Mouse (Mus musculus): Measurements from ENCODE around the gene Acoxl.

The Acoxl gene

DNA sequence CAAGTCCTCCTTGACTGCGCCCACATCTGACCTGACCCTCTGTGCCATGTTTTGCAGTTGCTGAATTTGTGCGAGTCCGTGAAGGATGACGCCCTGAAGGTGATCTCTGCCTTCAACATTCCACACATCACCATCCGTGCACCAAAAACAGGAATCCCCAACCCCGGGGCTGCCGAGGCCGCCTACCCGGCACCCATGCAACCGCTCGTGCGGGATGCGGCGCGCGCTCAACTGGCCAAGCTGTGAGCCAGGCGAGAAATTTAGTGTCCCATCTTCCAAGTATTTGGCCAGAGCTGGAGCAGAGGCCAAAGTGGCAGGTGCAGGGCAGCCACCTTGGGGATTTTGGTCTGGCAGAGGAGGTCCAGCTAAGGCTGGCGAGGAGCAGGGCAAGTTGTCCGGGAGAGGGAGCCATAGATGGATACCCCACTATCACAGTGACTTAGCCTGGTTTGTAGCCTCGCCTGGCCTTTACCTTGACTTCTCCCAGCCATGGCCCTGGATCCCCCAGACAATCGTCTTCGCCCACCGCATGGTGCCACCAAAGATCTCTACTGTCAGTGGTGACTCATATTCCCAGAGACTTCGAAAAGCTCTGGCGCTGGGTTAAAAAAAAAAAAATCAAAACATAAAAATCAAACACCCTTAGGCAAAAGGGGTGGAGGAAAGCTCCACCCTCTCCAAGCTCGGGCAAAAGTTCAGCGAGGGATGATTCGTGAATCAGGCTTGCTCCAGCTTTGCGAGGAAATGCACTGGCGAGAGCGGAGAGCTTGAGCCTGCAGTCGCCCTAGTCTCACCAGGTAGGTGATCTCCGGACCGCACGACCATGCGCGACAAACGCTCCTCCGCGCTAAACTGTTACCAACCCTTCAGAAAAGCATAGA, 284.5 kb downstream of the Acoxl start:
- no peak for DNase-seq

DNA sequence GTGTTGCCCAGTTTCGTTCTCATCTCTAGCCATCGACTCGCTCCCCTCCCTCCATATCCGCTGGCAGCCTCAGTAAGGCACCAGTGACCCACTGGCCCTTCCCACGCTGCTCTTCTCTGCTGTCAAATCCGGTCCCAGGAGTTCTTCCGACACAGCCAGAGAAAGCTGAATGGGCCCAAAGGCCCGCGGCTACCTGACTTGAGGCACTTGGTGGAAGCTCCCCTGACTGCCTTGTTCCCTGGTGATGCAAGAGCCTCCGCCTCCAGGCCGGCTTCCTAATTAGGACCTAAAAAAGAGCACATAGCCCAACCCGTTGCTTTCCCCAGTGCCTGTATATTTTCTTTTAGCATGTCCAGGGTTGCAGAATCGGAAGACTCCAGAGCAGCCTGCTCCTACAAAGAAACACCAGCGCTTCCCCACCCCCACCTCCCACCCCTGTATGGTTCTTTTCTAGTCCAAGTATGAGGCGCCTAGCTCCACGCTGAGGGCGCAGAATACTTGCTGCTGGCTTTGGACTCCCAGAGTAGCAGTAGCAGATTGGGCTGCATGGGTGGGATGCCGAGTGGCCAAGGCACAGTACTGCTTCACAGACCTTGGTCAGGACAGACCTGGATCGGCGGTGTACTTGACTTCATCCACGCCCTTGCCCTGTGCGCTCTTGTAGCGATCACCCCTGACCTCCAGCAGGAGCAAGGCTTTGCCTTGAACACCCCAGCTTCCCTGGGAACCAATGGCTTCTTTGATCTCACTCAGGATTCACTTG, 285.4 kb downstream of the Acoxl start:
- no peak for DNase-seq

GRCm38 (mm10) chr2:128124693-128125092, 286.0 kb downstream of the Acoxl start:
- DNase-seq = no peak

DNA sequence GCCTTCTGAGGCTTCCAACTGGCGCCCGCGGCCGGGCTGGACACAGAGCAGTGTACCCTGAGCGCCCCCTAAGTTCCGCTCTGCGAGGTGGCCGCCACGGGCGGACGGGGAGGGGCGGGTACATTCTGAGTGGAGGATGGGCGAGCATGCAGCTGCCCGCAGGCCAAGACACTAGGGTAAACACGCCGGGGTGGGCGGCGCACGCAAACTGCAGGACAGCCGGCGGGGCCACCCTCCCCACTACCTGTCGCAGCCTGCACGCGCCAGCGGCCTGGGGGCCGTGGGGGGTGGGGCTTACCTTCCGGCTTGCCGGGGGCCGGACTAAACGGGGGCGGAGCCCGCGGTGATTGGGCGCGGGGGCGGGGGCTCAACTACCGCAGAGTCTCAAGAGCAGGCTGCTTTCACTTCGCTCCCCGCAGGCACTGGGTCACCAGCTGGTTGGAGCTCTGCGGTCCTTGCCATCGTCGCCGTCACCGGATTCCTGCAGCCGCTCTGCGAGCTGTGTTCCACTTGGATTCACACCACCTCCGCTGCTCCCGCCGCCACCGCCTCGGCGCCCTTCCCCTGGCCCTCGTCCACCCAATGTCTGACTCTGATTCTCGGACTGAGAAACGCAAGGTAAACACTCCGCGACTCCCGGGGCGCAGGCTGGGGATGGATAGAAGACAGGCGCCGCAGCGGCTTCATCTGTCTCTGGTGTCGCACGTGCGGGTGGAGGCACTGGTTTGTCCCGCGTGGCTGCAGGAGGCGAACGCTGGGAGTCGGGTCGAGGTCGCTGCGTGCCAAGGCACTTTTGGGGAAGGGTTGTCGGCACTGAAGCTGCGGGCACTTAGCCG, 287.2 kb downstream of the Acoxl start, which contains the start of gene Bcl2l11:
Gene Bcl2l11, plus strand, starts transcription at position 404 of the 836 bp plus-strand sequence.
- peak; percentile 90 for DNase-seq

GRCm38 (mm10) chr2:128126591-128127051, 287.9 kb downstream of the Acoxl start:
- no peak for DNase-seq

- DNase-seq = peak; percentile 92
Observed at GRCm38 (mm10) chr2:128127121-128127671, 288.5 kb downstream of the Acoxl start.

DNA sequence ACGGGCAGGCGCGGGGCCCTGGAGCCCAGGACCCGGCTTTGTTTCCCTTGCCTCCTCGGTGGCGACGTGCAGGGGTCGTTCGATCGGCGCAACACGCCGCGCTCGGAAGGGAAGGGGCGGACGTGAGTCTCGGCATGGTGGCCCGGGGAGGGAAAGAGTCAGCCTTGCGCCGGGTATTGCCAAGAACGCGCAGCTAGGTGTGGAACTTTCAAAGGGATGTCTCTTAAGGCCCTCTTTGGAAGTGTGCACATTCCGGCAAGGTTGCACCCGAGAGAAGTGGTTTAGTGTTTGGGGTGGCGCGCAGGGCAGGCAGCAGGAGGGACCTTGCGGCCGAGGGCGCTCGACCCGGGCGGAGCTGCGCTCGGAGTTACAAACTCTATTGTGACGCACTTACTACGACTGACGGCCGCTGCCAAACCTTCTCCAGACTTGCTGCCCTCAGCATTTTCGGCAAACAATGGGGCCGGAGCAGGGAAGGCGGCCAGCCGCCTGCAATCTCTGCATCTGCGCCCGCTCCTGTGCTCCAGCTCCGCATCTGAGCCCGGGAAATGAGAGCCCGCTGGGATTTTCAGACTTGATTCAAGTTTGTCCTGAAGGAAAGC, 289.1 kb downstream of the Acoxl start:
- DNase-seq = peak; percentile 65

- no peak for DNase-seq
Observed at GRCm38 (mm10) chr2:128128532-128128931, 289.9 kb downstream of the Acoxl start.

DNA sequence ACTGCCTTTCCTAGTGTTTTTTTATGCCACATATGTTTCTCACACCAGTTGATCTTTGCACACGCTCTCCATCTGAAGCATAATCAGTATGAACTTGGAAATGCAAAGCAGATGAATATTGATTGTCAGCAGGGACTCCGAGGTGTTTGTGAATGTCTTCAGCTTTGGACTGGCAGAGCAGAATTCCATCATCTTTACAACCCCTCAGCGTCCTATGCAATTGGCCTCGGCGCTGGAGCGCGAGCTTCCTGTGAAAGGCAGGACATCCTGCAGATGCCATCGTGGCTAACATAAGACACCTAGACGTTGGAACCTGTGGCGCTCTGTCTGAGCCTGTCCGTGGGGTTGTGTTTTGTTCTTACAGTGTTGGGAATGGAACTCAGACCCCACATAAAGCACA, 292.8 kb downstream of the Acoxl start:
- DNase-seq = no peak

DNA sequence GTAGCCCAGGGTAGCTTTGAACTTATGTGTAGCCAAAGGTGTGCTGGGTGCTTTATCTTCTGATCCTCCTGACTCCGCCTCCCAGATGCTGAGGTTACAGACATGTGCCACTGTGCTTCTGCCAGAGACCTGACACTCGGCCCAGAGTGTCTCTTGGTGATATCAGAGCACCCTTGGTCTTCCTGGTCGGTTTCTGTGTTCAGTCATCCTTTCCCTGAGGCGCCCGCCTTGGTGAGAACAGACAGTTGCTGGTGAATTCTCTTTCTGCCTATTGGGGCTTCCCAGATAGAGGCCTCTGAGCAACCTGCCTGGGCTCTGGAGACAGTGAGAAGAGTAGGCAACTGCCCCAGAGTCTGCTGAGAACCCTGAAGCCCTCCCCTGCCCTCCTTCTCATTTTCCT, 294.0 kb downstream of the Acoxl start:
- DNase-seq = no peak

DNA sequence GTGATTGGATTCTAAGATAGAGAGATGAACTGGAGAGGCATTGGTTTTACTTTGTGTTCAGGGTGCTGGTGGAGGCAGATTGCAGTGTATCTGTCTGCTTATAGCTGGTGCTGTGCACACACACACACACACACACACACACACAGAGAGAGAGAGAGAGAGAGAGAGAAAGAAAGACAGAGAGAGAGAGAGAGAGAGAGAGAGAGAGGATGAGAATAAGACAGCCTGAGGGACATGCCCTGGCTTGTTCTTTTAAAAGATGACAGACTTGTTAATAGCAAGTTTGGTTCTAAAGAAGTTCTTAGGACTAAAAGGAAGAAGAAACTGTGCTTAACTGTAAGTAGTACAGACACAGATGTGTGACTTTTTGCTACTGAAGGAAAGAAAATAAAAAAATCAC, 295.2 kb downstream of the Acoxl start:
- DNase-seq = no peak

GRCm38 (mm10) chr2:128134474-128134873, 295.8 kb downstream of the Acoxl start:
- no peak for DNase-seq

GRCm38 (mm10) chr2:128134948-128135347, 296.3 kb downstream of the Acoxl start:
- DNase-seq = no peak

DNA sequence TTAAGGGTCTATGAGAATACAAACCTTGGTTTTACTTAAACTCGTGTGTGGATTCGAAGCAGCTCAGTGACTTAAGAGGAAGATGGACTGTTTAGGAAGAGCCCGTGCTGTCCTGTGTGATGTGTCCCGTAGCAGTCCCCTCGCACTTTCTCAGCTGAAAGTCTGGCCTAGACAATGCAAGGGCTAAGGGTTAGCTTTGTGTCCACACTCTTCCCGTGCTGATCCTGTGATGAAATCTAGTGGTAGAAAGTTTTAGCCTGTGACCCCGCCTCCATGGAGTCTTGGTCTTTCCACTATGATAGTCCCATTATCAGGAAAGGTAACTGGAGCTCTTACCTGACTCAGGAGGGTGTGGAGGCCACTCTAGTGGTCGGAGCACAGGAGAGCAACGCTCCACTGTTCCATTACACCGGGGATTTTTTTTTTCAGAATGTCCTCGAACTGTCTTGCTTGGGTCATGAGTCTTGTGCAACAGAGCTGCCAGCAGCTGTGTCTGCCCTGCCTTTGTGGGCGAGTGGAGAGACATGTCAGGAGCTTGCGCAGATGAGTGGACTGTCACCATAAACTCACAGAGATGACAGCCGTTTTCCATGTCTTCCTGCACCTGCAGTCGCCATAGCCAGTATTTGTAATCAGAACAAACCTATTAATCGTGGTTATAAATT, 298.2 kb downstream of the Acoxl start:
- DNase-seq = no peak

GRCm38 (mm10) chr2:128137480-128138276, 299.0 kb downstream of the Acoxl start:
- DNase-seq = no peak

GRCm38 (mm10) chr2:128138924-128139323, 300.2 kb downstream of the Acoxl start:
- no peak for DNase-seq

DNA sequence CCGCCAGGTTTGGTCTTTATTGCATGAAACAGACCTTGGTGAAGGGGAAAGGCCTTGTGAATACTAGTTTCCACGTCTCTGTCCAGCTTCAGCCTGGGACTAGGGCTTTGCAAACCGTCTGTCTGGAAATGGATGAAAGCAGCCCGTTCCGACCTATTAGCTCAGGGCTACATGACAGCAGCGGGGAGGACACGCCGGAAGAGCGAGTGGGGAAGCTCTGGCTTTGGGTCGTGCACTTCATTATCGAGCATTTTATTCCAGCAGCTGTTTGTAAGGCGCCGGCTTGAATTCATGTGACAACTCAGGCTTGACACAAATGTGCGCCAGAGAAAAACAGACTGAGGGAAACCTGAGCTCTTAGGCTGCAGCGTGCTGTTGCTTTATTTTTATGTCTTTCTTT, 301.1 kb downstream of the Acoxl start:
- DNase-seq = no peak

GRCm38 (mm10) chr2:128140183-128140582, 301.5 kb downstream of the Acoxl start:
- no peak for DNase-seq

GRCm38 (mm10) chr2:128143992-128144391, 305.3 kb downstream of the Acoxl start:
- DNase-seq = no peak

DNA sequence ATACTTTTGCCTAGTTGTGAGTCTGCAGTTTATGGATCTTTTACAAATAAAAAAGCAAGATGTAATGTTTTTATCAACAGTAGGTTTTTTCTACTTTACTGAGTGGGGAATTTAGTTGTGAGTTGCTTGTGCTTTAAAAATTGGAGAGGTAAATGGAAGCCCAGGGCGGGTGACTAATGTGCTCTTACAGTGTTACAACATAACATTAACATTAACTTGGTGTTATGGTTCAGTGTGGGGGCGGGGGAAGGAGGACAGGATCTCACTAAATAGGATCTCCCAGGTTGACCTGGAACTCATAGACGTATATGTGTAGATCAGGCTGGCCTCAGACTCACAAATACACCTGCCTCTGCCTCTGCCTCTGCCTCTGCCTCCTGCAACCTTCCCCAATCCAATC, 306.8 kb downstream of the Acoxl start:
- DNase-seq = no peak

GRCm38 (mm10) chr2:128149596-128149995, 310.9 kb downstream of the Acoxl start:
- no peak for DNase-seq
